11 mouse cellular contexts compared by ENCODE assay signal in the genomic region with DNA sequence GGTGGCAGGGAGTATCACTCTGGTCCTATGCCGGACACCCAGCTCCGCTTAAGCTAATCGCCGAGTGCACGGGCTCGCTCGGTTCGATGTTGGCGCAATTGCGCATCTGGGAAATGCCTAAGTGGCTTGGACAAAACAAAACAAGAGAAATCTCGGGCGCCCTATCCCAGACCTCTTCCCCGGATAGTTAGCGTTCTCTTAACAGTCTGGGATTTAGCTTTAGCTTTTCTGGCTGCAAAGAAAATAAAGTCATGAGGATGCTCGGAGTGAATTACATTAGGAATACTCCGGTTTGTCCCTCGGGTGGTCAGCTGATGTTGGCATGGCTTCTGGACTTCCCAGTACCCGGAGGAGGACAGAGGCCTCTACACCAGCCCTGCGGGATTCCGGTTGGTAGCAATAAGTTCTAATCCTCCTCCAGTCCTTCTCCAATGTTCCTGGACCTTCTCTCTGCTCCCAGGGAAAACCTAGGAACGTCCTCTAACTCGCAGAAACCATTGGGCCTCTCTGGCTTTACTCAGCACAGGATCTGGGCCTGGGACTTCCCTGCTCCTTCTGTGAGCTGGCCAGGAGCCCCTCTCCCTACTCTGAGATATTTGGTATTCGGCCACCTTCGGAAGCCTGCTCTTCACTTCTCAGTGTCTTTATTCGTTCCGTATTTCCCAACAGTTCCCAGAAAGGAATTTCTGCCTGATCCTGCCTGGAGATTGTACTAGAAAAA. TPM values are rescaled to one million over a fixed set of nuclear protein-coding genes. Genes with fewer than 3 reads are reported as not detected.
DNase-seq lines count a peak whose midpoint lies in the region; ATAC-seq and TF ChIP-seq lines count a peak whose summit lies in the region.
"Had no signal": no experiment of that assay in that cellular context is flagged by ENCODE, and none has a peak within 500 bp of the region (broad histone marks: within the 10 kb centered on the region; RNA-seq: fewer than 3 reads in every experiment).

No protein-coding gene starts in this region.

- intact Hi-C loops in heart, postnatal 14 days (cut with DNase I), result loop anchor here (1.0 kb wide), 1 partner anchor 10 kb away; no protein-coding TSS in a partner anchor

- H3K4me1 ChIP-seq in heart, embryonic 11.5 days (ENCODE audit: control insufficient read depth, insufficient read depth, low read length), result peaks cover 3% of the 10 kb centered on the region; the same call in 1 of the 2 replicates
- H3K4me1 ChIP-seq in liver, postnatal 0 days (ENCODE audit: insufficient read depth), result peaks cover 5% of the 10 kb centered on the region

- H3K4me2 ChIP-seq in heart, embryonic 11.5 days, result peak overlapping the region; percentile 64
- no peak overlapping the region for H3K4me2 ChIP-seq in liver, postnatal 0 days (ENCODE audit: low read depth, low read length)

- H3K36me3 ChIP-seq in heart, embryonic 11.5 days (ENCODE audit: control insufficient read depth, insufficient read depth, low read length), result peaks cover 3% of the 10 kb centered on the region; the same call in 1 of the 2 replicates
- no peaks in the 10 kb centered on the region for H3K36me3 ChIP-seq in liver, postnatal 0 days (replicated peaks; ENCODE audit: insufficient read depth, low read length)

- ATAC-seq in heart, embryonic 11.5 days (replicated peaks; ENCODE audit: insufficient number of reproducible peaks, low FRiP score, low TSS enrichment), result no peak
- no peak for ATAC-seq in liver, postnatal 0 days

- peak overlapping the region; percentile 99 for H3K9ac ChIP-seq in heart, embryonic 11.5 days (ENCODE audit: low read depth, low read length)
- H3K9ac ChIP-seq in liver, postnatal 0 days (replicated peaks), result no peak overlapping the region

- H3K27me3 ChIP-seq in heart, embryonic 11.5 days (ENCODE audit: control insufficient read depth, insufficient read depth, low read length), result peaks cover 65% of the 10 kb centered on the region
- peaks cover 100% of the 10 kb centered on the region for H3K27me3 ChIP-seq in liver, postnatal 0 days (ENCODE audit: insufficient read depth, low read length)

- H3K4me3 ChIP-seq in heart, embryonic 11.5 days (ENCODE audit: low read depth, low read length), result peak overlapping the region; percentile 77
- 0 out of 2 replicates have a peak overlapping the region, but pooled peaks have one; percentile 10 for H3K4me3 ChIP-seq in liver, postnatal 0 days (ENCODE audit: low read depth, low read length)

- TF ChIP-seq CTCF in liver, postnatal 0 days (IDR thresholded peaks at IDR 0.05; ENCODE audit: low read depth), result no peak

- no peak for DNase-seq in heart, postnatal 14 days
- DNase-seq in ZHBTc4 (ENCODE audit: low read depth, low spot score), result peak; percentile 16
- peak; percentile 31 for DNase-seq in heart, postnatal 4 days
- DNase-seq in liver, postnatal 0 days, result no peak
- no peak for DNase-seq in Muller cell, postnatal 12 days (ENCODE audit: inconsistent ontology term)
- no peak for DNase-seq in layer of hippocampus, adult 9-11 months
- DNase-seq in adrenal gland, postnatal 36 days, result no peak

- H3K27ac ChIP-seq in heart, embryonic 11.5 days (ENCODE audit: low read depth, low read length), result peak overlapping the region; percentile 95
- no peak overlapping the region for H3K27ac ChIP-seq in liver, postnatal 0 days (ENCODE audit: low read depth)

- 3% methylated on average over 26 of the region's 26 CpGs for WGBS in heart, embryonic 11.5 days (ENCODE audit: insufficient replicate concordance)
- WGBS in liver, postnatal 0 days (ENCODE audit: insufficient replicate concordance), result 3% methylated on average over 26 of the region's 26 CpGs

- H3K9me3 ChIP-seq in heart, embryonic 11.5 days (replicated peaks; ENCODE audit: control insufficient read depth, low read length), result no peaks in the 10 kb centered on the region
- H3K9me3 ChIP-seq in liver, postnatal 0 days (ENCODE audit: low read length), result no peaks in the 10 kb centered on the region

- no peak for TF ChIP-seq EP300 in liver, postnatal 0 days (IDR thresholded peaks at IDR 0.05; ENCODE audit: low read depth)

RNA-seq across cellular contexts. Expression of gene Nkx2-5, which starts 4.9 kb away (rescaled TPM):
- polyA plus RNA-seq in heart, embryonic 11.5 days (2014; fragmentation: Nextera tagmentation; extraction: Ambion mirVana), result 157 and 159 TPM in 2 replicates
- total RNA-seq in heart, postnatal 14 days (2021), result 10 to 100 TPM; 78.9 to 80.4 TPM
- total RNA-seq in heart, postnatal 4 days (2021), result 100 to 1,000 TPM; 123 to 128 TPM
- not detected in 2 replicates for polyA plus RNA-seq in liver, postnatal 0 days (2015; fragmentation: Nextera tagmentation; extraction: Ambion mirVana)
- total RNA-seq in adrenal gland, postnatal 36 days (2021), result not detected
- total RNA-seq: adrenal gland, postnatal 4 days; common myeloid progenitor, adult 5-6 weeks had no signal
- polyA plus RNA-seq: liver, embryonic 16.5 days had no signal

RNA-seq across cellular contexts. Expression of gene Bnip1, which starts 59.0 kb away (rescaled TPM):
- 48.7 and 58.5 TPM in 2 replicates for polyA plus RNA-seq in heart, embryonic 11.5 days (2014; fragmentation: Nextera tagmentation; extraction: Ambion mirVana)
- 10 to 100 TPM; 27.0 to 32.0 TPM for total RNA-seq in heart, postnatal 14 days (2021)
- 10 to 100 TPM; 41.4 to 43.0 TPM for total RNA-seq in heart, postnatal 4 days (2021)
- 18.6 and 19.7 TPM in 2 replicates for polyA plus RNA-seq in liver, postnatal 0 days (2015; fragmentation: Nextera tagmentation; extraction: Ambion mirVana)
- total RNA-seq in adrenal gland, postnatal 36 days (2021), result 10 to 100 TPM; 24.7 to 27.2 TPM

Comparison
In these comparisons a context has a peak if more than half of its experiments do, and no peak if none do; other contexts are left out.
1. DNase-seq: peak in ZHBTc4 (single experiment) and heart, postnatal 4 days (single experiment); none in heart, postnatal 14 days (0 of 2), liver, postnatal 0 days (single experiment), Muller cell, postnatal 12 days (single experiment), layer of hippocampus, adult 9-11 months (single experiment) and adrenal gland, postnatal 36 days (0 of 2).
2. RNA of gene Nkx2-5, which starts 4.9 kb away (total RNA-seq): 123 to 128 TPM in heart, postnatal 4 days and 78.9 to 80.4 TPM in heart, postnatal 14 days; not detected in adrenal gland, postnatal 36 days; every median in the first group is over 10 times any median in the second.